Mouse (Mus musculus): Measurements from ENCODE around the gene Kcnip4. TPM values are rescaled to one million over a fixed set of nuclear protein-coding genes. Genes with fewer than 3 reads are reported as not detected.

The Kcnip4 gene
- not detected for total RNA-seq (2023)

DNA sequence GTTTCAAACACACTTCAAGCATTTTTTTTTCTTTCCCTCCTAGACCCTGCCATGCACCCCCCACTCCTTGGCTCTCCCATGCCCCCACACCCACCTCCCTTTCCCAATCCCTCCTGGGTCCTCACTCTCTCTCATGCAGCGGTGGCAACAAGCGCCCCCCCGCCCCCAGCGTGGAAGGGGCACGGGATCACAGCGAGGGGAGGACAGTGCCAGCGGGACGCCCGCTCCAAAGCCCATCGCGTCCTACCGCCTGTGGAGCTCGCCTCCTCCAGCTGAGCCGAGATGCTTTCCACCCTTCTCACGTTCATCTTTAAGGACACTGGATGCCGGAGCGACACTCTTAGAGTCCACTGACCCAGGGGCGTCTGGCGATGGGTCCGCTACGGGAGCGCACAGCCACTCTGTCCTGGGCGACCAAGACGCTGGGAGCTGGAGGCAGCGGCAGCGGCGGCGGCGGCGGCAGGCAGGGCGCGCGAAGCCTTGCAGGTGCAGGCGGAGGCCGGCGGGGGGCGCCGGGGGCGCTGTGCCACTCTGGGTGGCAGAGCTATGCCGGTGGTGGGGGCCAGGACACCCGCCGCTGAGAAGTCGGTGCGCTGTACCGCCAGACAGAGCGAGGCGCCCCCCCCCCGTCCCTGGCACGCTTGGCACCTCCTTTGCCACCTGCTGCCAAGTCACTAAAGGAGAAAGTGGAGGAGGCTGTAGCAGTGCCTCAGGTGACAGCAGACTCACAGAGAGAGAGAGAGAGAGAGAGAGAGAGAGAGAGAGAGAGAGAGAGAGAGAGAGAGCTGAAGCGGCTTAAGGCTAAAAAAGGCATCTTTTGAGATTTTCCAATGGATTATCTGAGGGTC is at the start of gene Kcnip4:
Gene Kcnip4 (minus strand): TSS at position 514 of the 848 bp plus-strand sequence.

